Mouse (Mus musculus): ENCODE measurements around the gene Dcaf10.

GRCm38 (mm10) chr4:45413674-45414338 lies 71.9 kb downstream of the Dcaf10 start:
- TF ChIP-seq CTCF (IDR thresholded peaks at IDR 0.05; ENCODE audit: insufficient read depth, low read depth, low read length) = no peak
- TF ChIP-seq POLR2A (IDR thresholded peaks at IDR 0.05; ENCODE audit: insufficient read depth, low read depth, low read length) = no peak
